Mouse (Mus musculus) liver, embryonic 14.5 days (tissue): Measurements from ENCODE around the gene Pard6a. TPM values are rescaled to one million over a fixed set of nuclear protein-coding genes. Genes with fewer than 3 reads are reported as not detected.

ENCODE experiments used
- ATAC-seq: fragments of 200-750 bp; cut with Nextera tagmentation; 2 replicates; pipeline ENCODE4 v1.8.0; 2017; ENCODE audit warnings: moderate number of reproducible peaks, mild to moderate bottlenecking, moderate library complexity; ENCODE audit not compliant: insufficient read depth
- DNase-seq, 3 experiments: peaks; one replicate each; pipeline ENCODE4 v3.0.0-alpha.2; 2012 to 2013; ENCODE audit warnings: low read depth in 3 of 3, low spot score in 3 of 3
- H3K27ac ChIP-seq: fragments of 300-500 bp; sonication (generic); 2 replicates; pipeline ENCODE4 v1.5.1; 2014; ENCODE audit warnings: moderate library complexity, mild to moderate bottlenecking, control low read depth, inconsistent platforms
- H3K27me3 ChIP-seq: fragments of 300-500 bp; sonication (generic); 2 replicates; pipeline ENCODE4 v1.6.1; 2014; ENCODE audit warnings: mild to moderate bottlenecking, low read length, moderate library complexity; ENCODE audit not compliant: control insufficient read depth, insufficient read depth
- H3K36me3 ChIP-seq: fragments of 300-500 bp; sonication (generic); replicated peaks from 2 replicates; pipeline ENCODE4 v1.6.1; 2014; ENCODE audit warnings: low read depth; ENCODE audit not compliant: control insufficient read depth, insufficient read depth
- H3K4me1 ChIP-seq, 2 experiments: fragments of 200-500 bp in 1 of 2; fragments of 300-500 bp in 1 of 2; sonication (generic) in 1 of 2; replicated peaks; 2 replicates each; pipeline ENCODE4 v1.6.1; 2012 to 2014; ENCODE audit warnings: antibody characterized with exemption in 1 of 2, inconsistent platforms in 1 of 2, low read length in 1 of 2; ENCODE audit not compliant: control insufficient read depth in 2 of 2, insufficient read depth in 2 of 2
- H3K4me2 ChIP-seq: fragments of 300-500 bp; sonication (generic); 2 replicates; pipeline ENCODE4 v1.6.1; 2014; ENCODE audit warnings: low read depth, mild to moderate bottlenecking, control low read depth, moderate library complexity
- H3K4me3 ChIP-seq, 2 experiments: fragments of 200-500 bp in 1 of 2; fragments of 300-500 bp in 1 of 2; sonication (generic) in 1 of 2; 2 replicates each; pipeline ENCODE4 v1.5.1; 2012 to 2014; ENCODE audit warnings: low read depth in 2 of 2, low read length in 2 of 2, mild to moderate bottlenecking in 2 of 2, control low read depth in 1 of 2, inconsistent platforms in 1 of 2, moderate library complexity in 1 of 2; ENCODE audit not compliant: insufficient read depth in 1 of 2
- H3K9ac ChIP-seq: fragments of 300-500 bp; sonication (generic); replicated peaks from 2 replicates; pipeline ENCODE4 v1.6.1; 2014; ENCODE audit warnings: mild to moderate bottlenecking, control low read depth, moderate library complexity
- H3K9me3 ChIP-seq: fragments of 300-500 bp; sonication (generic); 2 replicates; pipeline ENCODE4 v1.6.1; 2016; ENCODE audit warnings: low read length, mixed read lengths; ENCODE audit not compliant: control insufficient read depth
- CTCF ChIP-seq: IDR thresholded peaks from 2 replicates; pipeline ENCODE4 v1.5.1; 2016; ENCODE audit warnings: antibody characterized with exemption, low read depth, control low read depth
- EP300 ChIP-seq: IDR thresholded peaks from 2 replicates; pipeline ENCODE4 v1.6.1; 2016; ENCODE audit warnings: antibody characterized with exemption, low read depth
- WGBS: fragments of 180-500 bp; shearing (Covaris S2); extraction: QIAGEN DNeasy Blood & Tissue Kit; methylation state at CpG from one replicate; pipeline ENCODE4 v1.1.7; 2014; ENCODE audit not compliant: insufficient replicate concordance; 5-methylcytosine and 5-hydroxymethylcytosine counted together
- polyA plus RNA-seq, 2 experiments: library from polyadenylated mRNA; depleted of rRNA in 1 of 2; stranded (reverse) in 1 of 2; unstranded in 1 of 2; fragments of >200 nt; fragmentation: Nextera tagmentation in 1 of 2; extraction: Ambion mirVana in 1 of 2; gene quantifications; 2 replicates each; pipeline versions ENCODE4 v1.2.1 to v1.2.3; 2012 to 2014

Gene Pard6a
- polyA plus RNA-seq, 2 experiments, result 5.9 to 6.4 TPM

- Histone ChIP-seq H3K27me3 (no peaks in the 10 kb centered on the region), H3K4me2 (no peak overlapping the region), H3K4me3 (no peak overlapping the region), H3K4me1 (peaks cover 0 to 9% of the 10 kb centered on the region in 2 experiments; a peak in 3 of 4 replicates), H3K27ac (no peak overlapping the region), H3K9me3 (no peaks in the 10 kb centered on the region), H3K36me3 (no peaks in the 10 kb centered on the region; the same call in 1 of the 2 replicates), H3K9ac (no peak overlapping the region)
- 79% methylated on average over 30 of the region's 30 CpGs for WGBS
- TF ChIP-seq CTCF (no peak), EP300 (no peak)
- DNase-seq (no peak), ATAC-seq (no peak)
These were observed 5.7 kb upstream of the Pard6a start for GRCm38 (mm10) chr8:105695080-105695780.

- Histone ChIP-seq H3K36me3 (no peaks in the 10 kb centered on the region; the same call in 1 of the 2 replicates), H3K4me2 (no peak overlapping the region), H3K4me3 (no peak overlapping the region), H3K9ac (no peak overlapping the region), H3K27ac (no peak overlapping the region), H3K9me3 (no peaks in the 10 kb centered on the region), H3K4me1 (peaks cover 2 to 14% of the 10 kb centered on the region in 2 experiments), H3K27me3 (no peaks in the 10 kb centered on the region)
- WGBS, result 85% methylated on average over 17 of the region's 17 CpGs
- no peak for TF ChIP-seq CTCF
- TF ChIP-seq EP300, result no peak
- ATAC-seq, result no peak
- no peak for DNase-seq
These were observed 3.7 kb upstream of the Pard6a start for GRCm38 (mm10) chr8:105697196-105697780.

DNA sequence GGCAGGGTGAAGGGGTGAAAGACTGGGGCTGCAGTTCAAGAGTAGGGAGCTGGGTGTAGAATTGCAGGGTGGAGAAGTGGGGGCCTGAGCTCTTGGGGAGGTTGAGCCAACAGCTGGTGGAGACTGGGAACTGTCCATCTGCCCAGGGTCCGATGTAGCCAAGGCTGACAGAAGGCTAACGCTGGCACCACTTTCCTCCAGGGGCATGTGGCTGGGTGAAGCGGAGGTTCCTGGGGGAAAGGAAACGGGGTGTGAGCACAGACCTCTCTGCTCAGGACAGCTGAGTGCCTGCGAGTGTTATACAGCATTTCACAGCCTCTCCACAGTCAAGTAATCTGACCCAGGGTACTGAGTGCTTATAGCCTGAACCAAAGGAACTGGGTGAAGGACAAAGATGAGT is 2.2 kb upstream of the Pard6a start:
- H3K4me2 ChIP-seq, result no peak overlapping the region
- DNase-seq (no peak), ATAC-seq (no peak)
- H3K4me1 ChIP-seq, result peaks cover 2 to 14% of the 10 kb centered on the region in 2 experiments
- H3K36me3 ChIP-seq, result no peaks in the 10 kb centered on the region; the same call in 1 of the 2 replicates
- no peak overlapping the region for H3K9ac ChIP-seq
- no peak overlapping the region for H3K4me3 ChIP-seq
- TF ChIP-seq CTCF, result no peak
- TF ChIP-seq EP300, result no peak
- no peak overlapping the region for H3K27ac ChIP-seq
- no peaks in the 10 kb centered on the region for H3K9me3 ChIP-seq
- 79% methylated on average over 5 of the region's 5 CpGs for WGBS
- H3K27me3 ChIP-seq, result no peaks in the 10 kb centered on the region

- 83% methylated on average over 11 of the region's 11 CpGs for WGBS
- no peak overlapping the region for H3K27ac ChIP-seq
- H3K4me1 ChIP-seq, result peaks cover 2 to 11% of the 10 kb centered on the region in 2 experiments; a peak in 3 of 4 replicates
- peak overlapping the region; percentile 97 for H3K4me2 ChIP-seq
- no peaks in the 10 kb centered on the region; the same call in 1 of the 2 replicates for H3K36me3 ChIP-seq
- TF ChIP-seq EP300, result no peak
- TF ChIP-seq CTCF, result no peak
- ATAC-seq (no peak), DNase-seq (no peak)
- peak overlapping the region; percentile 77 to 95 for H3K4me3 ChIP-seq
- peak overlapping the region; percentile 68 for H3K9ac ChIP-seq
- H3K27me3 ChIP-seq, result no peaks in the 10 kb centered on the region
- no peaks in the 10 kb centered on the region for H3K9me3 ChIP-seq
These were observed 1.3 kb upstream of the Pard6a start for GRCm38 (mm10) chr8:105699488-105700215.

DNA sequence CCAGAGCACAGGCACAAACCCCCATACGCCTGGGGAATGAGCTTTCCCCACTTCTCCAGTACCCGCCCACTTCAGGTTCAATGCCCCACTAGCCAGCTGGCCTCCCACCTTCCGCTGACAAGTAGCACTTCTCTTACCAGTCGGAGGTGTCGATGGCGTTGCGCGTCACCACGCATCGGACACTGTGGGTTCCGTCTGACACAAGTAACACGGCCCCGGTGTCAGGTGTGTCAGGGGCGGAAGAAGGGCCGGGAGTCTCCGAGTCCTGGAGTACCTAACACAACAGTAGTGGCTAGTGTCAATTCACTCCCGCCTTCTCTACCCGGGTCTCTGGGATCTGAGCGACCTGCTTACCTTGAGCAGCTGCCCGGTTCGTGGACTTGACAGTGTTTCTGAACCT is 382 bp upstream of the Pard6a start:
- Histone ChIP-seq H3K4me3 (peak overlapping the region; percentile 77 to 95), H3K9ac (peak overlapping the region; percentile 68), H3K27me3 (no peaks in the 10 kb centered on the region), H3K36me3 (no peaks in the 10 kb centered on the region; the same call in 1 of the 2 replicates), H3K4me2 (peak overlapping the region; percentile 97), H3K27ac (peak overlapping the region; percentile 85), H3K4me1 (peaks cover 2 to 11% of the 10 kb centered on the region in 2 experiments; a peak in 3 of 4 replicates), H3K9me3 (no peaks in the 10 kb centered on the region)
- DNase-seq (peak; percentile 41 to 59 (median 45)), ATAC-seq (peak; percentile 40)
- TF ChIP-seq CTCF (0 out of 2 replicates have a peak, but pooled peaks have one; percentile 6), EP300 (no peak)
- WGBS, result under 1% methylated on average over 21 of the region's 21 CpGs
